Mouse (Mus musculus) stomach, embryonic 16.5 days (tissue): ENCODE measurements around the gene Pcbp2. TPM values are rescaled to one million over a fixed set of nuclear protein-coding genes. Genes with fewer than 3 reads are reported as not detected.

Experiments
- ATAC-seq: fragments of 200-750 bp; cut with Nextera tagmentation; 2 replicates; pipeline ENCODE4 v1.8.0; 2017; ENCODE audit warnings: moderate number of reproducible peaks, moderate TSS enrichment; ENCODE audit not compliant: insufficient read depth, low FRiP score
- H3K27ac ChIP-seq: fragments of 300-500 bp; sonication (generic); 2 replicates; pipeline ENCODE4 v1.5.1; 2014; ENCODE audit warnings: low read length
- H3K27me3 ChIP-seq: fragments of 300-500 bp; sonication (generic); 2 replicates; pipeline ENCODE4 v1.6.1; 2014; ENCODE audit warnings: low read length, control low read depth, mixed read lengths; ENCODE audit not compliant: control insufficient read depth, insufficient read depth
- H3K36me3 ChIP-seq: fragments of 300-500 bp; sonication (generic); 2 replicates; pipeline ENCODE4 v1.6.1; 2014; ENCODE audit warnings: low read length; ENCODE audit not compliant: control insufficient read depth, insufficient read depth
- H3K4me1 ChIP-seq: fragments of 300-500 bp; sonication (generic); 2 replicates; pipeline ENCODE4 v1.6.1; 2014; ENCODE audit warnings: low read length, control low read depth, mixed read lengths; ENCODE audit not compliant: control insufficient read depth, insufficient read depth
- H3K4me2 ChIP-seq: fragments of 300-500 bp; sonication (generic); 2 replicates; pipeline ENCODE4 v1.6.1; 2014; ENCODE audit warnings: low read depth, low read length, mixed read lengths
- H3K4me3 ChIP-seq: fragments of 300-500 bp; sonication (generic); replicated peaks from 2 replicates; pipeline ENCODE4 v1.5.1; 2014; ENCODE audit warnings: mild to moderate bottlenecking, low read length
- H3K9ac ChIP-seq: fragments of 300-500 bp; sonication (generic); 2 replicates; pipeline ENCODE4 v1.6.1; 2014; ENCODE audit warnings: low read length
- H3K9me3 ChIP-seq: fragments of 300-500 bp; sonication (generic); replicated peaks from 2 replicates; pipeline ENCODE4 v1.6.1; 2016; ENCODE audit warnings: low read length, control low read depth; ENCODE audit not compliant: control insufficient read depth
- WGBS: fragments of 180-500 bp; shearing (Covaris S2); extraction: QIAGEN DNeasy Blood & Tissue Kit; methylation state at CpG from one replicate; pipeline ENCODE4 v1.1.7; 2014; 5-methylcytosine and 5-hydroxymethylcytosine counted together
- polyA plus RNA-seq: library from polyadenylated mRNA; unstranded; fragments of >200 nt; fragmentation: Nextera tagmentation; extraction: Ambion mirVana; gene quantifications from 2 replicates; pipeline ENCODE4 v1.2.1, GENCODE M21; 2015

Pcbp2 gene
- polyA plus RNA-seq, result 166 TPM in 2 replicates

GRCm38 (mm10) chr15:102470183-102470604, at the start of gene Pcbp2:
Gene Pcbp2, plus strand, starts transcription at chr15:102470539.
- no peaks in the 10 kb centered on the region for H3K27me3 ChIP-seq
- peak within 1 kb of the TSS; percentile 77 for H3K4me2 ChIP-seq
- H3K9ac ChIP-seq, result peak within 1 kb of the TSS; percentile 98
- H3K4me3 ChIP-seq, result peak within 1 kb of the TSS; percentile 91
- whole genome bisulfite sequencing, result under 1% methylated on average over 34 of the region's 40 CpGs
- H3K36me3 ChIP-seq, result peaks cover 11% of the 10 kb centered on the region; the same call in 1 of the 2 replicates
- H3K4me1 ChIP-seq, result peaks cover 6% of the 10 kb centered on the region; the same call in 1 of the 2 replicates
- H3K9me3 ChIP-seq, result no peaks in the 10 kb centered on the region
- H3K27ac ChIP-seq, result peak within 1 kb of the TSS; percentile 98
- peak; percentile 99 for ATAC-seq

- H3K4me1 ChIP-seq, result no peaks in the 10 kb centered on the region
- WGBS, result 52% methylated on average over 1 of the region's 1 CpGs
Observed at GRCm38 (mm10) chr15:102420986-102421385, 49.4 kb upstream of the Pcbp2 start.

GRCm38 (mm10) chr15:102421437-102421836, 48.9 kb upstream of the Pcbp2 start:
- ATAC-seq, result no peak
- 48% methylated on average over 3 of the region's 3 CpGs for WGBS

More at GRCm38 (mm10) chr15:102420986-102421385, 49.4 kb upstream of the Pcbp2 start:
- H3K9ac ChIP-seq, result no peak overlapping the region
- no peaks in the 10 kb centered on the region for H3K27me3 ChIP-seq
- no peak overlapping the region for H3K27ac ChIP-seq
- H3K4me2 ChIP-seq, result no peak overlapping the region
- ATAC-seq, result no peak
- no peak overlapping the region for H3K4me3 ChIP-seq
- no peaks in the 10 kb centered on the region; the same call in none of the 2 replicates for H3K36me3 ChIP-seq
- H3K9me3 ChIP-seq, result no peaks in the 10 kb centered on the region

GRCm38 (mm10) chr15:102423602-102424240, 46.6 kb upstream of the Pcbp2 start:
- H3K27ac ChIP-seq, result no peak overlapping the region
- H3K9me3 ChIP-seq, result no peaks in the 10 kb centered on the region
- no peak overlapping the region for H3K4me2 ChIP-seq
- H3K9ac ChIP-seq, result no peak overlapping the region
- H3K4me3 ChIP-seq, result no peak overlapping the region
- WGBS, result 89% methylated on average over 2 of the region's 2 CpGs
- no peaks in the 10 kb centered on the region for H3K27me3 ChIP-seq
- ATAC-seq, result no peak
- peaks cover 12% of the 10 kb centered on the region for H3K36me3 ChIP-seq
- H3K4me1 ChIP-seq, result no peaks in the 10 kb centered on the region

More at GRCm38 (mm10) chr15:102421437-102421836, 48.9 kb upstream of the Pcbp2 start:
- H3K4me2 ChIP-seq, result no peak overlapping the region
- H3K36me3 ChIP-seq, result no peaks in the 10 kb centered on the region; the same call in none of the 2 replicates
- H3K9me3 ChIP-seq, result no peaks in the 10 kb centered on the region
- no peaks in the 10 kb centered on the region for H3K4me1 ChIP-seq
- H3K27ac ChIP-seq, result no peak overlapping the region
- no peaks in the 10 kb centered on the region for H3K27me3 ChIP-seq
- no peak overlapping the region for H3K4me3 ChIP-seq
- H3K9ac ChIP-seq, result no peak overlapping the region

DNA sequence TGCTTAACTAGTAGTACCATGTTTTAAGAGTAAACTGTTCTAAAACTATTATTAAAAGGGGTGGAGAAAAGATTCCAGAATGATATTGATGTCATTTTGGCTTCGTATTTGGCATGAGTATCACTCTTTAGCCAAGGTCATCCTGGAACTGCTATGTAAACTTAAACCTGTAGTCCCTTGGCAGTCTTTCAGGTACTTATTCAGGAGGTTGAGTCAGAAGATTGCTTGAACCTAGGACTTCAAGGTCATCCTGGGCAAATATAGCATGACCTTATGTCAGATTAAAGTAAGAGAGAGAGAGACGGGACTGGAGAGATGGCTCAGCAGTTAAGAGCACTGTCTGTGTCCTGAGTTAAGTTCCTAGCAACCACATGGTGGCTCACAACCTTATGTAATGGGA, 45.7 kb upstream of the Pcbp2 start:
- H3K4me3 ChIP-seq, result no peak overlapping the region
- no peak overlapping the region for H3K4me2 ChIP-seq
- no peaks in the 10 kb centered on the region for H3K9me3 ChIP-seq
- no peak overlapping the region for H3K9ac ChIP-seq
- H3K36me3 ChIP-seq, result peaks cover 18% of the 10 kb centered on the region
- no peaks in the 10 kb centered on the region for H3K4me1 ChIP-seq
- H3K27me3 ChIP-seq, result no peaks in the 10 kb centered on the region
- no peak for ATAC-seq
- H3K27ac ChIP-seq, result no peak overlapping the region
- 75% methylated on average over 2 of the region's 2 CpGs for WGBS

DNA sequence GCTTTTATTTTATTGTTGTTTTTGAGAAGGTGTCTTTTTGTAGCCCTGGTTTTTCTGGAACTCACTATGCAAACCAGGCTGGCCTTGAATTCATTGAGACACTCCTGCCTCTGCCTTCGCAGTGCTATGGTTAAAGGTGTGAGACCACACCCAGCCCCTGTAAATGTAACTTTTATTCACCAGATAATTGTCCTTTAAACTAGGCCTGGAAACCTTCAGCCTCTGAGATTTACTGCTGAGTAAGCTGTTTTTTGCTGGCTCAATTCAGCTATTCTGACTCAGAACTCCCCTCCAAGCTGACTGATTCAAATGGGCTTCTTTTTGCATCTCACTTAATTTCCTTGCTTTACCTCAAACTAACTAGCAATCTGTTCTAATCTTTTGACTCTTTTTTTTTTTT, 43.4 kb upstream of the Pcbp2 start:
- ATAC-seq, result no peak
- no peak overlapping the region for H3K27ac ChIP-seq
- H3K27me3 ChIP-seq, result no peaks in the 10 kb centered on the region
- no peak overlapping the region for H3K9ac ChIP-seq
- H3K4me1 ChIP-seq, result no peaks in the 10 kb centered on the region
- H3K4me3 ChIP-seq, result no peak overlapping the region
- H3K4me2 ChIP-seq, result no peak overlapping the region
- 90% methylated on average over 1 of the region's 1 CpGs for WGBS
- no peaks in the 10 kb centered on the region for H3K9me3 ChIP-seq
- H3K36me3 ChIP-seq, result peaks cover 28% of the 10 kb centered on the region

DNA sequence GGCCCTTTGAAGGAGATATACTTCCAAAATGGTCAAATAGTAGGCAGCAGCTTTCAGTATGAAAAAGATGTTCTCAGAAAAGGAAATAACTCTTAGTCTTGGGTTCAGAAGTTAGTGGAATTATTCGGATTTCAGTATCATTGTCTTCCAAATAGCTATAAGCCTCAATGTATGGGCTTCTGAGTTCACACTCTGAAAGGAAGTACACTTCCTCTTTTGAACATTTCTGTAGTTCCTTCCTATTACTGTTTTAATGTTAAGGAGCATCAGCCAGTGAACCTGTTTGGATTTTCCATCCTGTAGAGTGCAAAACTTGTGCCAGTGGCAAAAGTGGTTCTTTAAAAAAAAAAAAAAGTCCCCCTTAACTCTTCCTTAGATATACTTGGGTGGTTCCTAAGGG, 38.3 kb upstream of the Pcbp2 start:
- no peaks in the 10 kb centered on the region for H3K27me3 ChIP-seq
- H3K9ac ChIP-seq, result no peak overlapping the region
- no peak overlapping the region for H3K27ac ChIP-seq
- H3K4me2 ChIP-seq, result no peak overlapping the region
- no peak for ATAC-seq
- no peaks in the 10 kb centered on the region for H3K9me3 ChIP-seq
- no peak overlapping the region for H3K4me3 ChIP-seq
- no peaks in the 10 kb centered on the region for H3K4me1 ChIP-seq
- peaks cover 28% of the 10 kb centered on the region for H3K36me3 ChIP-seq
- 83% methylated on average over 1 of the region's 1 CpGs for WGBS

DNA sequence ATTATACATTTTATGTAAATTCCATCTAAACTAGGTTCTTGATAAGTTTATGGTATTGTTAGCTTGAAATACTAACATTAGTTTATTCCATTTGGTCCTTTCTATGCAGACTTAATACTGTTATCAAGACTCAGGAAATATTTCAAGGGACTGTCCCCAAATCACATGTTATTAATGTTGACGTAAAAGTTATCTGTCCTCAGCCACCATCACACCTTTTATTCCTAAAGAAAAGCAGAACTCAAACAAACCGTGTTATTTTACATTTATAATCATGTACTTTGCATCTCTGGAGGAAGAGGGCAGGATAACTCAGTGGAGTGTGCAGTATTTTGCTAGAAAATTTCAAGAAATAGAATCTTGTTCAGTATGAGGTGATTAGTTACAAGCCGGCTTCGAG, 37.2 kb upstream of the Pcbp2 start:
- H3K36me3 ChIP-seq, result peaks cover 21% of the 10 kb centered on the region
- no peak for ATAC-seq
- H3K4me1 ChIP-seq, result no peaks in the 10 kb centered on the region
- H3K27me3 ChIP-seq, result no peaks in the 10 kb centered on the region
- H3K9me3 ChIP-seq, result no peaks in the 10 kb centered on the region
- H3K9ac ChIP-seq, result no peak overlapping the region
- H3K4me3 ChIP-seq, result no peak overlapping the region
- 92% methylated on average over 4 of the region's 4 CpGs for WGBS
- H3K27ac ChIP-seq, result no peak overlapping the region
- no peak overlapping the region for H3K4me2 ChIP-seq

DNA sequence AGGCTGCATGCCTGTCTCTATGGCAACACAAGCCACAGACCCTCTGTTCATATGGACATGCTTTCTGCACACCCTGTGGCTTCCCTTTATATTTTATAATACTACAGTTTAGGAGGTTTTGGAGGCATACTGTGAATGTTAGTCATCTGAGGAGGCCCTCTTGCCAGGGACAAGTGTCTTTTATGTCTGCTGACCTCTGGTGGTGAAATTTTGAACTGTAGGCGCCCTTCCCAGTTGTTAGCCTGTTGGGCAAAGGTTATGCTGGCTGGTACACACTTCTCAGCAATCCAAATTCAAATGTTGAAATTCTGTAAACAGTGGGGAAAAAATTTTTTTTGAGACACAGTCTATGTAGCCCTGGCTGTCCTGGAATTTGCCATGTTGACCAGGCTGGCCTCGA, 27.8 kb upstream of the Pcbp2 start:
- no peak overlapping the region for H3K4me3 ChIP-seq
- no peaks in the 10 kb centered on the region for H3K9me3 ChIP-seq
- no peaks in the 10 kb centered on the region for H3K27me3 ChIP-seq
- no peak overlapping the region for H3K27ac ChIP-seq
- ATAC-seq, result no peak
- WGBS, result 50% methylated on average over 2 of the region's 2 CpGs
- H3K9ac ChIP-seq, result no peak overlapping the region
- no peaks in the 10 kb centered on the region for H3K4me1 ChIP-seq
- H3K4me2 ChIP-seq, result no peak overlapping the region
- H3K36me3 ChIP-seq, result peaks cover 3% of the 10 kb centered on the region; the same call in 1 of the 2 replicates
